Mouse (Mus musculus) 3134 (cell line): ENCODE data around the gene Syt3.

Experiments used
- DNase-seq: peaks from one replicate; pipeline ENCODE4 v3.0.0-alpha.2; 2011; ENCODE audit warnings: low spot score; ENCODE audit not compliant: insufficient read length; ENCODE audit errors: extremely low read depth

Gene Syt3

DNA sequence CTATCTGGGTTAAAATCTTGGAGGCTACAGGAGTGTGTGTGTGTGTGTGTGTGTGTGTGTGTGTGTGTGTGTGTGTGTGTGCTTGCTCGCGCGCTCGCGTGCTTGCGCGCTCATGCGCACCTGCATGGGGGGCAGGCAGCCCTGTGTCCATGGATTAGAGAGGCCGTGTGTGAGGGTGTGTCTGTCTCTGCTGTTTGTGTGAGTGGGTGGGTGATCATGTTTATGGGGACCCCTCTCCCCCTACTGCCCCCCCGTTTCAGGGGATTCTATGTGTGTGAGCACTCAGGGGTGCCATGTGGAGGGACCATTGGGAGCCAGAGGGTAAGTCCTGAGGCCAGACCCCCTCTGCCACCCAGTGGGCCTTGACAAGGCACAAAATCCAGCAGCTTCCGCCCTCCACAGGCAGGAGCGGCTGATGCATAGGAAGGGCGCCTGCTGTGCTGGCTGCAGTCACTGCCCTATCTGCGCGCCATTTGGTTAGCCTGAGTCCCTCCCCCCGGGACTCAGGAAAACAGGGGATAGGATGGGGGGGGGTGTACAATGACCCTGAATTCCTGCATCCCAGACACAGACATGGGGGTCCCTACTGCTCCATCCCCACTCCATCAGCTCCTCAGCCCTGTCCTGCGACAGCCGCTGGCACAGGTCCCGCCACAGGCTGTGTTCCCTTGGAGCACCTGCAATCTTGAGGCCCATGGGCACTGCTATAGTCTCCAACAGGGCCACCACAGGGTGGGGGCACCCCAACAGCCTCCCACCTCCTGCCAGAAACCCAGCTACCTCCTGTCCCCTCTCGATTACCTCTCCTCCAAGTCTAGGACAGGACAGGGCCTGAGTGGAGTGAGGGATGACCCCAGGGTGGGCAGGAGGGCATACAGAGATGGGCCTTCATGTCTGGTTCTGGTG, 59.6 kb downstream of the Syt3 start:
- DNase-seq, result no peak

DNA sequence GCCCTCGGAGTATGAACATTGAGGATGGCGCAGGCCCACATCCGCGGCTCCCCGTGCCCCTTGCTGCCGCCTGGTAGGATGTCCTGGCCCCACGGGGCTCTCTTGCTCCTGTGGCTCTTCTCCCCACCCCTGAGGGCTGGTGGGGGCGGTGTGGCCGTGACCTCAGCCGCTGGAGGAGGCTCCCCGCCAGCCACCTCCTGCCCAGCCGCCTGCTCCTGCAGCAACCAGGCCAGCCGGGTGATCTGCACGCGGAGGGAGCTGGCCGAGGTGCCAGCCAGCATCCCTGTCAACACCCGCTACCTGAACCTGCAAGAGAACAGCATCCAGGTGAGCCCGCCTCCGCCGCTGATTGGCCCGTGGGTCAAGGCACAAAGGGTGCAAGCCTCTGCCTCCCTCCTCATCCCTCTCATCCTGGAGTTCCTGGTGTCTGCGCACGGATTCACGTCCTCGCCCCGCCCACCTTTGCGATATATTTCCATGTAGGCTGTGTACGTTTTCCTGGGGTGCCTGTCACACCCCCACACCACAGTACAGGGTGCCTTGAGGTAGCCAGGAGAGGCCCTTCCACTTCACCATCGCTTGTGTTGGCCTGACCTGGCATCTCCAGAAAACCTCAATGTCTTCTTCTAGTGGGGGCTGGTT, 61.1 kb downstream of the Syt3 start:
- DNase-seq, result no peak

DNA sequence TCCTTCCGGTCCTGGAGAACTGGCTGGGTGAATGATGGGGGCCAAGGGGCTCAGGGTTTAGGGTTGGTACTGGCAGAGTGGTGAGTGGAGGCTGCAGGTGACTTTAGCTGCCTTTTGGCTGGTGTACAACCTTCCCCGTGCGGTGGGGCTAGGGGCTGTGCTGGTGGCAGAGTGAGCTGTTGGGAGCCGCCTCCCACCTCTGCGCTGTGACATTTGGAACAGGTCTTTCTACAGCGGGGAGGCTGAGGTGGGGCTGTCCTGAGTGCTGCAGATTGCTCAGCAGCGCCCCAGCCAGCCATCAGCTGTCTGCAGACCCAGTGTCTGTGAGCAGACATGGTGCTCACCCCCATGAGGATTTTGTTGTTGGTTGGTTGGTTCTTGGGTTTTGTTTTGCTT, 61.6 kb downstream of the Syt3 start:
- DNase-seq, result no peak

DNA sequence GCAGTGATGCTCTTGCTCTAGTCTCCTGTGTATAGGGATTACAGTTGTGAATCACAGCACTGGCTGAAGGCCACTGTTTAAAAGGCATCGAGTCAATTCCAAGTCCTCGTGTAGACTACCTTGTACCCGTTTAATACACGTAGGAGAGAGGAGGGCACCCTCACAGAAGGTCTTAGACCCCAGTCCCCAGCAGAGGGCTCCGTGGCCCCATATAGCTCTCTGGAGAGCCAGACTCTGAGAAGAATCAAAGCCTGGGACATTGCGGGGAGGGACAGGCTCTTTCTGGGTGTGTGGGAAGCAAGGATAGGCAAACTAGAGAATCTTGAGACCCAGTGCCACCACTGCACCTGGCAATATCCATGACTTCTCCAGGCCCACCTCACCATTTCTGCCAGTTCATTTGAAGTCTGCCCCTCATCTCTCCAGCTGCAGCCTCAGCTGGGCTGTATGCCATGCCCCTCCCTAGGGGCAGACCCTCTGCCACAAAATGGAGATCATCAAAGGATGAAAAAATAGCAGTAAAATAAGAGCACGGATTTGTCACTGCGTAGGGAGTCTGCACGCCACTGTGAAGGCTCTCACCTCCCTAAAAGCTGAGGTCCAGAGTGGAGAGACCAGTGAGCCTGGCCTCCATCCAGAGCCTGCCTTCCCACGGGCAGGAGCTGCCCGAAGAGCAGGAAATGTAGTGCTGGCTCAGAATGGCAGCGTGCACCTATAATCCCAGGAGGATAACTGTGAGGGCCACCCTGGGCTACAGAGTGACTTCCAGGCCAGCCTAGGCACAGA, 62.4 kb downstream of the Syt3 start:
- no peak for DNase-seq
